Mouse (Mus musculus) kidney, postnatal 10 days (tissue): Measurements from ENCODE around the gene Chn2.
"Not testable (repeated sequence)": the region's sequence is repeated elsewhere in the genome, so short reads cannot be mapped to it uniquely, and the experiment has no call there.

ENCODE experiments used
- DNase-seq: peaks from one replicate; pipeline ENCODE4 v3.0.0; 2021; ENCODE audit warnings: mixed read lengths

The Chn2 gene

GRCm38 (mm10) chr6:54161246-54161645 is 121.9 kb downstream of the Chn2 start:
- no peak for DNase-seq

- peak; percentile 67 for DNase-seq
Measured at GRCm38 (mm10) chr6:54162321-54162720, 123.0 kb downstream of the Chn2 start.

GRCm38 (mm10) chr6:54162786-54163185 is 123.4 kb downstream of the Chn2 start:
- peak; percentile 44 for DNase-seq

- DNase-seq = no peak
Measured at GRCm38 (mm10) chr6:54163702-54164101, 124.3 kb downstream of the Chn2 start.

GRCm38 (mm10) chr6:54164777-54165176 is 125.4 kb downstream of the Chn2 start:
- peak; percentile 81 for DNase-seq

- DNase-seq = no peak
Measured at GRCm38 (mm10) chr6:54165246-54165645, 125.9 kb downstream of the Chn2 start.

- DNase-seq = no peak
Measured at GRCm38 (mm10) chr6:54165863-54166262, 126.5 kb downstream of the Chn2 start.

GRCm38 (mm10) chr6:54166991-54167546 is 127.7 kb downstream of the Chn2 start:
- no peak for DNase-seq

- no peak for DNase-seq
Measured at GRCm38 (mm10) chr6:54170286-54170894, 131.0 kb downstream of the Chn2 start.

- DNase-seq = no peak
Measured at GRCm38 (mm10) chr6:54171385-54171784, 132.0 kb downstream of the Chn2 start.

GRCm38 (mm10) chr6:54175473-54176215 is 136.3 kb downstream of the Chn2 start:
- DNase-seq = no peak

- DNase-seq = not testable (repeated sequence)
Measured at GRCm38 (mm10) chr6:54177081-54177480, 137.7 kb downstream of the Chn2 start.

- no peak for DNase-seq
Measured at GRCm38 (mm10) chr6:54179056-54179873, 139.9 kb downstream of the Chn2 start.

GRCm38 (mm10) chr6:54179874-54180212 is 140.5 kb downstream of the Chn2 start:
- no peak for DNase-seq

- no peak for DNase-seq
Measured at GRCm38 (mm10) chr6:54183825-54184578, 144.6 kb downstream of the Chn2 start.

GRCm38 (mm10) chr6:54193631-54194305 is 154.4 kb downstream of the Chn2 start:
- no peak for DNase-seq

GRCm38 (mm10) chr6:54197821-54198412 is 158.6 kb downstream of the Chn2 start:
- no peak for DNase-seq

GRCm38 (mm10) chr6:54199516-54199915 is 160.2 kb downstream of the Chn2 start:
- no peak for DNase-seq

- DNase-seq = no peak
Measured at GRCm38 (mm10) chr6:54200031-54200722, 160.8 kb downstream of the Chn2 start.

- peak; percentile 47 for DNase-seq
Measured at GRCm38 (mm10) chr6:54202311-54203020, 163.1 kb downstream of the Chn2 start.
